Mouse (Mus musculus) embryo, embryonic 10.5 days (tissue): ENCODE results near the gene Lsm14a.

ENCODE experiments used
- DNase-seq: peaks from one replicate; pipeline ENCODE4 v3.0.0-alpha.2; 2015; ENCODE audit warnings: low spot score

Gene Lsm14a

DNA sequence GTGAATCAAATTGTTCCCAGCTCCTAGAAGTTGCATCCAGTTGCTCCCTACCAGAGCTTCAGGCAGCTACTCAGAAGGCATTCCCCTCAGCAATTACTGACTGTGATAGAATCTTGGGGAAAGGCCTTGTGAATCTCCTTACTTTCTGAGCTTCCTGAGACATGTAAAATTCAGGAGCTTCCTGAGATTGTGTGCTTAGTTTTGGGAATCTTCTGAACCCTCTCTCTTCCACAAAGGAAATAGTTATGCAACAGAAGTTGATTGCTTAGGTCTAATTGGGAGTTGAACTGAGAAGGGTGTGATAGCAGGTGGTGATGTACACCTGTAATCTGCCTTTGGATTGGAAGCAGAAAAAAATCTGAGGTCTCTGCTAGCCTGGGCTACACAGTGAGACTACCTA lies at the start of gene Lsm14a:
Gene Lsm14a, minus strand, starts transcription at position 101 of the 400 bp plus-strand sequence.
- no peak for DNase-seq

DNA sequence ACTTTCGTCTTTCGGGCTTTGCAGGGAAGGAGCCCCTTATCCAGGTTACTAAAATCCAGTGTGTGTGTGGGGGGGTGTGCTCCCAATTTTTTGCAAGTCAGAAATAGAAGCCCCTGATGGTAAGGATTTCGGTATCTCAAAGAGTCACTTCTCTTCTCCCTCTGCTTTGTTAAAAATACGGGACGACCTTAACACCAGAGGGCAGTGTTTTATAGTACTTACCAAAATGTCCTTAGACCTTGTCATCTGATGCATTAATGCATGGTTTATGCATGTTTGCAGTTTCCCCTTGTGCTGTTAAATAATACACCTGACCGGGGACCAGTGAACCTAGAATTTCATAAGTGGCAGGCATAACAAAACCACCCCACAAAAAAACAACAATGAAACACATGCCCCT lies 45.8 kb upstream of the Lsm14a start:
- peak; percentile 75 for DNase-seq

DNA sequence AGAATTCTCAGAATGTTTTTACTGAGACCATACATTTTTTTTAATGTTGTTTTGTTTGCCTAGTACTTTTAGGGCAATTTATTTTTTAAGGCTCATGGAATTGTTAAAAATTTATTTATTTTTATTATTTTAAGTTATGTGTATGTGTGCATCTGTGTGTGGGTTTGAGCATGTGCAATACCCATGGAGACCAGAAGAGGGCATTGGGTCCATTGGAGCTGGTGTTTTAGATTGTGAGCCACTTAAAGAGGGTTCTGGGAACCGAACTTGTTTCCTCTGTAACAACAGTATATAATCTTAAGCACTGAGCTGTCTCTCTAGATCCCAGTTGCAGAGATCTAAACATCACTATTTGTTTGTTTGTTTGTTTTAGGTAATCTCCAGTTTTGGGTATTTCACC lies 40.5 kb upstream of the Lsm14a start:
- no peak for DNase-seq

DNA sequence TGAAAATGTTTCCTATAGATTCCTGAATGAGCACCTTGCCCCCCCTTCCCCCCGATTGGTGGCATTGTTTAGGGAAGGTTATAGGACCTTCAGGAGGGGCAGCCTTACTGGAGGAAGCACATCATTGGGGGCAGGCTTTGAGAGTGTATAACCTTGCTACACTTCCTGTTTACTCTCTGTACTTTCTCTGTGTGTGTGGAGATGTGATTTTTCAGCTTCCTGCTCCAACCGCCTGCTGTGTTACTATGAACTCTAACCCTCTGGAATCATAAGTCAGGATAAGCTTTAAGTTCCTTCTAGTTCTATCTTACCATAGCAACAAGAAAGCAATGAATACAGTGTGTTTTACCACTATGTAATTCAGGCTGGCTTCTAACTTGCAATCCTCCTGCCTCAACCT lies 28.1 kb upstream of the Lsm14a start:
- DNase-seq, result no peak

DNA sequence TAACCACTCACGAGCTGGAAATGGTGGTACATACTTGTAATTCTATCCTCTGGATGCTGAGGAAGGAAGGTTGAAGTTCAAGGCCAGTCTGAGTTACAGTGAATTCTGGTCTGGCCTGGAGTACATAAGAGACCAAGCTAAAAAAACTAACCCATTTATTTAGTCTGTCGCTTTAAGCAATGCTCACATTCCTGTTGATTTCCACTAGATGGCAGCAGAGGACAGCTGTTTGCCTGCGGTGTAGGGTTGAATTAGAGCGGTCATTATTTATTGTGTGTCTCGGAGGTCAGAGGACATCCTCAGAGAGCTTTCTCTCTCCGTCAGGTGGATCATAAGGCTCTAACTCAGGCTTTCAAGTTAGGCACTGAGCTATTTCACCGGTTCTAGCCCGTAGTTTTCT lies 14.4 kb upstream of the Lsm14a start:
- DNase-seq, result peak; percentile 87

DNA sequence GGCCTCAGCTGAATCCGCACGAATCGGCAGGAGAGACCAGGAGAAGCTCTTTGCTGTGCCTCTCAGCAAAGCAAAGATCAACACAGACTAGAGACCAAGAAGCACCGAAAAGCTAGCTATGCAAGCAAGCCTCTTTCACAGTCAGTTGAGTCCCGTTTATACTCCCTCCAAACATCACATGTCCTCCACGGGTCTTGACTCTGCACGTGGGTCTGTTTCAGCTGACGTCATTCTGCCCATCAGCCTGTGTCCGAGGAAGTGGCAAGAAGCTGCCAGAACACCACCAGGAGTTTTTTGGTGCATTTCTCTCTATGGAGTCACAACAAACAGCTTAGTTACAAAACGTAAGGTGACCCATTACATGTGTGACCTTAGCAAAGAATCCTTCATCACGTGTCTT lies 10.8 kb upstream of the Lsm14a start:
- no peak for DNase-seq

DNA sequence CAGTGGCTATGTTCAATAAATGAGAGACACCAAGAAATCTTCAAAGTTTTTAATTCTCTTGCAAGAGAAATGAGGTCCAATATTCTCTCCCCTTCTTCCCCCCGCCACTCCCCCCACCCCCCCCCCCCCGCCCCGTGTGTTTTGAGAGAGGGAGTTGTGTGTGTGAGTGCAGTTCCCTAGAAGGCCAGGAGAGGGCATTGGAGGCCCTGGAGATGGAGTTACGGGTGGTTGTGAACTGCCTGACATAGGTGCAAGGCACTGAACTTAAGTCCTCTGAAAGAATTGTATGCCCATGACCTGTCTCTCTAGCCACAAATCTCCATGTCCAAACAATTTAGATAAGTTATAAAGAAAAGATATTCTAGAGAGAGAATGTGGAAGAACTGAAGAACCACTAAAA lies 7.0 kb upstream of the Lsm14a start:
- DNase-seq, result no peak

DNA sequence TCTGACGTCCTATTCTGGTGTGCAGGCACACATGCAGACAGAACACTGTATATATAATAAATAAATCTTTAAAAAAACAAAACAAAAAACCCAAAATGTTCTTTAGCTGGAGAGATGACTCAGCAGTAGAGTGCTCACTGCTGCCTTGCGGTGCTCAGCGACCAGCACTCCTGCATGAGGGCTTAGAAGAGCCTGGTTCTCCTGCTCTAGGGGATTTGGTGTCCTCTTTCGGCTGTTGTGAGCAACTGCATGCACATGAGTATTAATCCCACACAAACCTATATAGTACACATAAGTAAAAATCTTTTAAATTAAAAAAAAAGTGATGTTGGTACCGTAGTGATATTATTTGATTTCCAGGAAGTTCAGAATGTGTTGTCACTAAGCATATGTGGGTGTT lies 5.7 kb upstream of the Lsm14a start:
- DNase-seq, result no peak

DNA sequence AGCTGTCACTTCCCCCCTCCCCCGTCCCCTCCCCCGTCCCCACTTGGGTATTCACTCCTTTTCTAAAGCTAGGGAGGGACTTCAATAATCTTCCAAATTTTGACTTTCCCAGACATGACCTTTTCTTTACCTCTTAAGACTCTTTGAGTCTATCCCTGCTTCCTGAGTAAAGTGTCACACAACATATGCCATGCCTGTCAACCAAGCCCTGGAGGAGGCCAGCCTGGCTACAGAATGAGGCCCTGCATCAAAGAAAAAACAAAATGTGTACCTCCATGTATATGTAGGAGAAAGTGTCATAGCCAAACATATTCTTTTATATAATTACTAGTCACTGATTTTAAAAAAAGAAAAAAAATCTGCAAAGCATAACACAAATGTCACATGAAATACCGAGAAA lies 3.7 kb upstream of the Lsm14a start:
- no peak for DNase-seq

DNA sequence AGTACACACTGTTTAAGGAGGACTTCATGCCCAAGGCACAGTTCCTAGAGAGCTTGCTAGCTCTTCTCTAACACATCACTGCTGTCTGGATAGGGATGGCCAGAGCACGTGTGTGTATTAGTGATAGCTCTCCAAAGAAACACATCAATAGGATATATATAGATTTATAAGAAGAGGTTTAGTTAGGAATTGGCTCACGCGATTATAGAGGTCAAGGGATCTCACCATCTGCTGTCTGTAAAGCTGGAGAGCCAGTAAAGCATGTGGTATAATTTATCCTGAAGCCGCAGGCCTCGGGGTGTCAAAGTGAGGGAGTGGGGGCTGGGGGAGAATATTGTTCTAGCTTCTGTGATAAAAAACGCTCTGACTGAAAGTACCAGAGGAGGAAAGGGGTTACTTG lies 2.6 kb upstream of the Lsm14a start:
- no peak for DNase-seq

DNA sequence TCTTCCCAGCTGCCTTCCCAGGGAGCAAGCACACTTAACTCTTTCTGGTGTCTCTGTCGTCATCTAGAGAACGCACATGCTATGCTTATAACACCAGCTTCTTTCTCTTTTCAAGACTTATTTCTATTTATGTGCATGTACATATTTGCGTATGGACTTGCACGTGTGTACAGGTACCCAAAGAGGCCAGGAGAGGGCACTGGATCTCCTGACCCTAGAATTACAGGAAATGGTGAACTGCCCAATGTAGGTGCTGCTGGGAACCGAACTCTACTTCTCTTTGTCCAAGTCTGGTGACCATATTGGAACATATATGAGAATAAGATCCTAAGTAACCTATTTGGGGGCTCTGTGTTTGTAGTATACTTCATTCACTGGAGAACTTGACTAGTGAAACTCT lies 1.5 kb upstream of the Lsm14a start:
- DNase-seq, result no peak

DNA sequence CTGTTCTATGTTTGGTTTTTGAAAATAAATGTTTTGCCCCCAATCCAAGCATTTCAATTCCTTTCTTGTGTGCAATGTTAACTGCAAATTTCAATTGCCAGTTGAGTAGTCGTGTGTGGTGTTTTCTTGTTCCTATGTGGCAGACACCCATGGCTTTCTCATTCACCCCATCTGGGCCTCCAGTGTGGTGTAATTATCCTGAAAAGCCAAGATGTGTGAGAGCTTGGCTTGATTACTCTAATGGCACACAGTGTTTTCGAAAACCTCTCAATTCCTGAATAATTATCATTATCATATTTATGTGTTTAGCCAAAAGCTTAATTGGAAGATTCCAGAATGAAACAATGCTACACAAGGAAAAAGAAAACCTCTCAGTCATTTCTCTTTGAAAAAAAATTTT lies 976 bp upstream of the Lsm14a start:
- DNase-seq, result no peak

DNA sequence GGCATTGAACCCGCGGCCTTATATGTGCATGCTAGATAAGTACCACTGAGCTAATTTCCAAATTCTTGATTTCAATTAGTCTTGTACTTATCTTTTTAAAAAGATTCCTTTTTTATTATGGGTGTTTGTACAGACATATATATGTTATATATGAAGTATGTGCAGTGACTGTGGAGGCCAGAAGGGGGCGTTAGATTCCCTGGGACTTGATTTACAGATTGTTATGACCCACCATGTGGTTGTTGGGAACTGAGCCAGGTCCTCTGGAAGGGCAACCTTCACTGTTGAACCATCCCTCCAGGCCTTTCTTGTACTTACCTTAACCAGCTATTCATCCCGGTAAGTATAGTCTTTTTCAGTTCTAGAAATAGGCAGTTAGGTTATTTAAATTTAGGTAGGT lies 780 bp downstream of the Lsm14a start:
- no peak for DNase-seq

DNA sequence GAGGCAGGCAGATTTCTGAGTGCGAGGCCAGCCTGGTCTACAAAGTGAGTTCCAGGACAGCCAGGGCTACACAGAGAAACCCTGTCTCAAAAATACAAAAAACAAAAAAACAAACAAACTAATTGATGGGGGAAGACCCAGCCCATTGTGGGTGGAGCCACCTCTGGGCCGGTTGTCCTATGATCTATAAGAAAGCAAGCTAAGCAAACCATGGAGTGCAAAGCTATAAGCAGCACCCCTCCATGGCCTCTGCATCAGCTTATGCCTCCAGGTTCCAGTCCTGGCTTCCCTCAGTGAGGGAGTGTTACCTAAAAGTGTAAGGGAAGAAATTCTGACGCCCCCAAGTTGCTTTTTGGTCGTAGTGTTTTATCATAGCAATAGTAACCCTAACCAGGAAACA lies 1.4 kb downstream of the Lsm14a start:
- DNase-seq, result no peak

DNA sequence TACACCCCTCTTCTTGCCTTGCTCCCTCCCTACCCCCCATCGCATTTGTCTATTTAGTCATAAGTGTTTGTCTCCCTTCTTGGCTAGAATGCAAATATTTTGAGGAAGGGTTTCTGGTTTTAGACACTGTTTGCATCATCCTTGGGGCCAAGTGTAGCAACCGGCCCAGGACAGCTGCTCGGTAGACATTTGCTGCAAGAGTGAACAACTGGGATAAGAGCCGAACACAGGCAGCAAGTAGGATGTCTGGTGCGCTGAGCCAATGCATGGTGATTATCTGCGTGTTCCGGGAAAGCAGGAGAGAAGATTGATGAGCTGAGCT lies 2.3 kb downstream of the Lsm14a start:
- DNase-seq, result peak; percentile 12

DNA sequence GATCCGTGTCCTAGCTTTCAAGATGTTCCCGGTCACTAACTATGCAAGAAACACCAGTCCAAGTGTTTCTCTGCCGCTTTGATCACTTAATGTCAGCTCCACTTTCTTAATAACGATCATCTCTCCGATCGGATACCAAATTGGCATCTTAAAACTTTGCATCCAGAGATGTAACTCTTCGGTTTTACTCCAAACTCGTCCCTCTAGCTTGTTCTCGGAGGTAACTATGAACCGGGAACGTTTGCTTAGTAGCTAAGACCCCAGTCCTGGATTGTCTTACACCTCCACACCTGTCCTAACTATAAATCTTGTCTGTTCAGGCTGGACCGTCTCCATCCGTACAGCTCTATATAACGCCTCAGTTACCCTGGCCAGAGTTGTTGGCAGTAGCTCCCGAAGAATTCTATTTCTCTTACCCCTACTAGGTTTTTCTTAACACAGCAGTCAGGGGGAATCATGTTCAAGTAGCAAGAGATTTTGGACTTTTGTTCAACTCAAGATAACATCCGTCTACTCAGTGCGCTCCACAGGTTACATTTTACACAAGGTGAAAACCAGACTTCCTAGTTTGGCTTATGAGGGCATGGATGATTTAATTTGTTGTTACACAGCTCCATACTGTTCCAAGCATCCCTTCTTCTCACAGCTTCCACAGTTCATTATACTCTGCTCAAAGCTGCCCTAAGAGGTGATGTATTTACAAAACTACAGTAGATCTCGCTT lies 2.8 kb downstream of the Lsm14a start:
- DNase-seq, result no peak

DNA sequence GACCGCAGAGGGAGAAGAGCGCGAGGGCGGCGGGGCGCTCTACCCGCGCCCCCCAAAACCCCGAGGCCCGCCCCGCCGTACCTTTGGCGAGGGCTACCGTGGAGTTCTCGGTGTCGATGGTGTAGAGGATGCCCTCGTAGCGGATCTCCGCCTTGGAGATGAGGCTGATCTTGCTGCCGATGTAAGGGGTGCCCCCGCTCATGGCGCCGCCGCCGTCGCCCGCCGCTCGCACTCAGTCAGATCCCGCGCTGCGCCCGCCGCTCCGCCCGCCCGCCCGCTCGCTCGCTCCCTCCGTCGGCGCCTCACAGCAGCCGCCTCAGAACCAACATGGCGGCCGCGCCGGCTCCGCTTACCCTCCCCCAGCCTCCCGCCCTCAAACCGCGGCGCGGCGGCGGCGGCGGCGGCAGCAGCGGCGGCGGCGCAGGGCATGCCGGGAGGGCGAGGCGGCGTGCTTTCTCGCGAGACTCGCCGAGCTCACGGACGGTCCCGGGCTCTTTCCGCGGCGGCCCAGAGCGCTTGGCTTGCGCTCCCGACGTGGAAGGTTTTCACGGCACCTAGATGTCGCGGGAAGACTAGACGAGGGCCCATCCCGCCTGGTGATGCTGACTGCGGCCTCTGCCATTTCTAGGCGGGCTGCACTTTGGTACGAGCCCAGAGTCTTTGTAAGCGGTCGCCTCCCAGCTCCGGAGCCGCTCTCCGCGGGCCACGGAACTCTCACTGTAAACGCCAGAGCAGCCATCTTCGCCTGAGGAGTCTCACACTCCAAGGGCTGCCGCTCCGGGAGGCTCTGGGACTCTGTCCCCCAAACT lies 3.6 kb downstream of the Lsm14a start:
- peak; percentile 93 for DNase-seq

DNA sequence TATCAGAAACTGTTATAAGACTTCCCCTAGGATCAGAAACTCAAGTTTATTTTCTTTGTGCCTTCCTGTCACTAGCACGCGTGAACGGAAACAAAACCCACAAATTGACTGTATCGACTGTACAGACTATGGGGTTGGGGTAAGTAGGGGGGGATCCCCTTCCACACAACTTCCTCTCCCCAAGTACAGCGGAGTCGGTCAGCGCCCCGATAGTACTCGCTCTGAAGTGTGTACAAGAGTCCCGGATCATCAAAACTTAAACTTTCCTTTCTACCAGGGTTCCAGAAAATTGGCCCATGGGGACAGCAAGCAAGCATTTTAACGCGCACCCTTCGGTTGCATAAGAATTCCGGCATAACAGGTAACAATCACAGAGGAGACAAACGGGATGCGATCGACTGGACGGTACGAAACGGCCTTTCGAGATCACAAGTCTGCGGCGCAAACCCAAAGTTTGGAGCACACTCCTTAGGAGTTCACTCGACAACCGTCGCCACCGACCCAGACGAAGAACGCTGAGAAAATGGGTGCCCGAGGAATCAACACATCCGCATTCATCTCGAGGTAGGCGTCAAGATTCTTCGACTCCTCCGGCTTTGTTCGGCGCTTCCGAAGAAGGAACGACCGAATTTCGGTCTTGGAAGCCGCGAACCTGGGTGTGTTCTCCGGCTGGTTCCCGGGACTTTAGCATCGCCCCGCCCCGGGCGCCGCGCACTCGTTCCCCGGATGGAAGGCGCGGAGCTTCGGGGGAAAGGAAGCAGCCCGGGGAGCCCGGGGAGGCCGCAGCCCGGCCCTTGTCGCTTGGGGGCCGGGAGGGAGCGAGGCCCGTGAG lies 4.5 kb downstream of the Lsm14a start:
- peak; percentile 65 for DNase-seq

DNA sequence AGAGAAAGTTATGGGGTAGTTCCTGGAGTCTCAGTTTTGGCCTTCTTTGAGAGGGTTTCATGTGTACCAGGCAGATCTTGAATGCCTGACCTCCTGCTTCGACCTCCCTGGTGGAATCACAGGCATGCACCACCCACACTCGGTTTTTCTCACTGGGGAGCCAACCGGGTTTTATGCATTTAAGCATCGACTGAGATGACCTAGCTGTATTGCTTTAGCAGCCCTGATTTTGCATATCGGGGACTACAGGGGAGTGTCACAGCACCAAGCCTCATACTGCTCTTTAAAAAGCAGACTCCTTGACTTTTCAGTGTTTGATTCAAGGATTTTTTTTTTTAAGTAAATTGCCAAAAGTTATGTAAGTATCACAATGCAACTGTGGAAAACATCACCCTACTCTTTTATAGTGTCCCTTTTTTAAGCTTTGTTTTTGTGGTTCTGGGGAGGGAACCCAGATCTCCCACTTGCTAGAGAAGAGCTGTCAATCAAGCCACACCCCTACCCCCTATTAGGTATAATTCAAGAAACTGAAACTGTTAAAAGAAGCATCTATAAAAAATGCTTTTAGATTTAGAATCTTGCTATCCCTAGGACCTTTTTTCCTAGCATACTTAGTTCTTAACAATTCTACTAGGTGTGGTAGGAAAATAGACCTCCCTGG lies 5.2 kb downstream of the Lsm14a start:
- peak; percentile 34 for DNase-seq

DNA sequence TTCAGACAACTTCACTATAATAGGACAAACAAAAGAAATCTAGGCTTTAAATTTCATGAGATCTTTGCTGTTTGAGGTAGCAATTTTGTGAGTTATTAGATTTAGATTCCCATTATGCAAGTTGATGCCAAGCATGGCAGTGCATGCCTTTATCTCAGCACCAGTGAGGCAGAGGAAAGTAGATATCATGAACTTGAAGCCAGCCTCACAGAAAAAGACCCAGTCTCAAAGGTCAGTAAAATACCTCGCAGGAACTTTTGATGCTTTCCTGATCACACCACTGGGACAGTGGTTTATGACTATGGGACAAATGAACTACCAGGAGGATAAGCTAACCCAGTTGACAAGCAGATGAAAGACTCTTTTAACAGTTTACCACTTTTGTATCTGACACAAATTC lies 10.3 kb downstream of the Lsm14a start:
- DNase-seq, result no peak

DNA sequence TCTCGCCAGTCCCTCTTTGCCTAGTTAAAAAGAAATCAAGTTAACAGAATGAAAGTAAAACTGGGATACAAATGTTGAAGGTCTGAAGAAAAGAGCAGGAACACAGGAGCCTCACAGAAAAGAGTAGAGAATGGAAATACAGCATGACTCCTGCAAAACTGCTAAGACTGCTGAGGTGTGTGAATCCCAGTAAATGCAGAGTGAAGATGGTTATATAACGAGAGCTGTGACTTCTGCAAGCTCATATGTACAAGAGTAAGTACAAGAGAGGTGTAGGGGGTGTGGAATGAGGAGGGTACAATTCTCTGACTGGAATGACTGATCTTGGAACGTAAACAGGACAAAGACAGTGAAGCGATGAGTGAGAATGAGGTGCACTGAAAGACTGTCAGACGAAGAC lies 11.4 kb downstream of the Lsm14a start:
- no peak for DNase-seq

DNA sequence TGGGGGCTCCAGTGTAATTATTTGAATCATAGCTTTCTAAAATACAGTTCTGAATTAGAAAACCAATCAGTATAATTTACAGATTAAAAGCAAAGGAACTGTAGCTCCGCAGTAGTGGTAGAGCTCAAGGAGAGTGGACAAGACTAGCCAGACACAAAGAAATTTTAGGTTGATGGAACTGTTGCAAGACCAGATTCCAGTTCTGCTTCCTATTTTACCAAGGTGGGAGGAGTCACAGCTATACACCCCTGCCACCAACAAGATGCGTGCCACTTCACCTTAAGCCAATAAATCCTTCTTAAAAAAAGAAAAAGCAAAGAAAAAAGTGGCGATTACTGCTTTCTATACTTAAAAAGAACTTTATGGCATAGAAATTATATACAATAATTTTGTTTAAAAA lies 12.8 kb downstream of the Lsm14a start:
- DNase-seq, result no peak

DNA sequence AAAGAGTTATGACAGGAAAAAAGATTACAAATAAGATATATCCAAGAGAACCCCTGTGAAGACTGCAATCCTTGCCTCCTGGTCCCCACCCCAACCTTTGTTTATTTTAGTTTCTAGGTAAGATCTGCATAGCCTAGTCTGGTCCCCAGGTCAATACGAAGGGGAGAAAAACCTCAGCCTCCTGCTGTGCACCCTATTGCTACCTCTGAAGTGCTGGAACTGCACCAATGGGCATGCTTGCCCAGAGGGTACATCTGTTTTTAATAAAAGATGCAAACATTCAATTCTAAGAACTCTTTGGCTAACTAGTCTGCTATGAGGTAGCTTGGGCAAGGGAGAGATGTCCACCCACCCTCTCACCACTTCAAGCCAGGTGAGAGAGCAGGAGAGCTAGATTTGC lies 19.2 kb downstream of the Lsm14a start:
- no peak for DNase-seq
